Mouse (Mus musculus): ENCODE data around the gene Phf24.
A peak's percentile ranks its signal among the peaks of the same experiment; 100 is the strongest.

The Phf24 gene

DNA sequence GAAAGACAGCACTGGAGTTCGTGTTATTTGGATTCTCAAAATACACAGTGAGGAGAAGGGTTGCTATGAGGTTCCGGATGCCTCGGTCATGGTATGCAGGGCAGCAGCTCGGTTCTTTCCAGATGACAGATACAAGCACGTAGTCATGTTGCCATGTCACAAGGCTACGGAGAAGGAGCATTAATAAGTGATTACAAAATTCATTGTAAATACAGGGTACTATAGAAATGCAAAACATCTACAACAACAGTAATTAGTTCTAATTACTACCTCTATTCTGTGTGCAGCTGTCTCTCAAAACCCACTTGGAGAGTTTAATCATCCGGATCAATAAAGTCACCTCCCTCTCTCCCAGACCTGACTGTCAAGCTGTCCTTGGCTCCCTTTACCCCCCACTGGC is 21.3 kb upstream of the Phf24 start:
- no peak for DNase-seq (ENCODE audit: low read depth, low spot score)
- Histone ChIP-seq H3K36me3 (ENCODE audit: control insufficient read depth, insufficient read depth, low read length, poor library complexity, severe bottlenecking) (no peaks in the 10 kb centered on the region), H3K27me3 (ENCODE audit: control insufficient read depth, insufficient read depth, low read length, poor library complexity, severe bottlenecking) (no peaks in the 10 kb centered on the region)

DNA sequence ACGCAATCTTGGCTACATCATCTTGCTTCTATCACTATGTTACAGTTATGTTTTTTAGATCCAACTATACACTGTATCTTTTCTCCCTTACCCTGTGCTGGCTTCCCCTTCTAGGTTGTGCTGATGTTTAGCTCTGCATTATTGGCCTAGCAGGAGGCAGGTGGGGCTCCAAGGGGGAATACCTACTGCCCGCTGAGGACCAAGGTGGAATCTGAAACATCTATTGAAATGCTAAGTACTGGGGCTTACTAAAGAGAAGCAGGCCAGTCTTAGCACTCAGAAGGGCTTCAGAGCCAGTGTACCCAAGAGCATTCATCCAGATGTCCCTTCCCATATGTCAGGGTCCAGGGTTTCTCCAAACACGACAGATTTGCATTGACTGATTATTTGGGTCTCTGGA is 17.5 kb upstream of the Phf24 start:
- H3K36me3 ChIP-seq (ENCODE audit: control insufficient read depth, insufficient read depth, low read length, poor library complexity, severe bottlenecking) = no peaks in the 10 kb centered on the region
- no peak for DNase-seq (ENCODE audit: low read depth, low spot score)

DNA sequence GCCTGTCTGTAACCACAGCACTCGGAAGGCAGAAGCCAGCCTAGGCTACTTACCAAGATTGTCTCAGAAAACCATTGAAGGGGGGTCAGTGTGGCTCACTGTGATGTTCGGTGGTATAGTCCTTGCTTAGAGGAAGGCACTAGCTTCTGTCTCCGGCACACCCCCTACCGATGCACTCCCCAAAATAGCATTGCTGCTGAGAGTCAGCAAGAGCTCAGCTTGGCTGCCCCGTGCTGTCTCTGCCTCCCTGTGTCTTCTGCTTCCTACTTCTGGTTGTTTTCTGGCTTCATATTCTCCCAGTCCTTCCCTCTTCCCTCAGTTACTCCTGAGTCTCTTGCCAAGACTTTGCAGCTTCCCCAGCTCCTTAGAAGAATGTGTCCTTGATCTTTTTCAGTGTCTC is 15.6 kb upstream of the Phf24 start:
- Histone ChIP-seq H3K27me3 (ENCODE audit: control insufficient read depth, insufficient read depth, low read length, poor library complexity, severe bottlenecking) (no peaks in the 10 kb centered on the region), H3K36me3 (ENCODE audit: control insufficient read depth, insufficient read depth, low read length, poor library complexity, severe bottlenecking) (no peaks in the 10 kb centered on the region)
- DNase-seq (ENCODE audit: low read depth, low spot score) = no peak

More for the DNA sequence above, 17.5 kb upstream of the Phf24 start:
- no peaks in the 10 kb centered on the region for H3K27me3 ChIP-seq (ENCODE audit: control insufficient read depth, insufficient read depth, low read length, poor library complexity, severe bottlenecking)

GRCm38 (mm10) chr4:42902174-42902573 is 14.3 kb upstream of the Phf24 start:
- peak; percentile 26 for DNase-seq (ENCODE audit: low read depth, low spot score)

GRCm38 (mm10) chr4:42902730-42903129 is 13.7 kb upstream of the Phf24 start:
- H3K27me3 ChIP-seq (ENCODE audit: control insufficient read depth, insufficient read depth, low read length, poor library complexity, severe bottlenecking) = no peaks in the 10 kb centered on the region
- no peak for DNase-seq (ENCODE audit: low read depth, low spot score)
- no peaks in the 10 kb centered on the region for H3K36me3 ChIP-seq (ENCODE audit: control insufficient read depth, insufficient read depth, low read length, poor library complexity, severe bottlenecking)

More at GRCm38 (mm10) chr4:42902174-42902573, 14.3 kb upstream of the Phf24 start:
- Histone ChIP-seq H3K27me3 (ENCODE audit: control insufficient read depth, insufficient read depth, low read length, poor library complexity, severe bottlenecking) (no peaks in the 10 kb centered on the region), H3K36me3 (ENCODE audit: control insufficient read depth, insufficient read depth, low read length, poor library complexity, severe bottlenecking) (no peaks in the 10 kb centered on the region)

DNA sequence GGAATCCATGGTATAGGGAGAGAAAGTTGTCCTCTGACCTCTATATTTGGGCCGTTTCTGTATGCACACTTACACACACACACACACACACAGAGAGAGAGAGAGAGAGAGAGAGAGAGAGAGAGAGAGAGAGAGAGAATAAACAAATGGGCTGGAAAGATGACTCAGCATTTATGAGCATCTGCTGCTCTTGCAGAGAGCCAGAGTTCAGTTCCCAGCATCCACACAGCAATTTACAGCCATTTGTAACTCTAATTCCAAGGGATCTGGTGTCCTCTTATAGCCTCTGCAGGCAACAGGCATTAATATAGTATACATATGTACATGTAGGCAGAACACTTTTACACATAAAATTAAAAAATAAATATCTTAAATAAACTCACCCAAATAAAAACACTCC is 12.5 kb upstream of the Phf24 start:
- no peaks in the 10 kb centered on the region for H3K36me3 ChIP-seq (ENCODE audit: control insufficient read depth, insufficient read depth, low read length, poor library complexity, severe bottlenecking)
- no peaks in the 10 kb centered on the region for H3K27me3 ChIP-seq (ENCODE audit: control insufficient read depth, insufficient read depth, low read length, poor library complexity, severe bottlenecking)
- no peak for DNase-seq (ENCODE audit: low read depth, low spot score)

- no peak for DNase-seq (ENCODE audit: low read depth, low spot score)
- Histone ChIP-seq H3K27me3 (ENCODE audit: control insufficient read depth, insufficient read depth, low read length, poor library complexity, severe bottlenecking) (no peaks in the 10 kb centered on the region), H3K36me3 (ENCODE audit: control insufficient read depth, insufficient read depth, low read length, poor library complexity, severe bottlenecking) (no peaks in the 10 kb centered on the region)
Observed at GRCm38 (mm10) chr4:42904523-42904922, 11.9 kb upstream of the Phf24 start.

- no peak for DNase-seq (ENCODE audit: low read depth, low spot score)
- Histone ChIP-seq H3K36me3 (ENCODE audit: control insufficient read depth, insufficient read depth, low read length, poor library complexity, severe bottlenecking) (no peaks in the 10 kb centered on the region), H3K27me3 (ENCODE audit: control insufficient read depth, insufficient read depth, low read length, poor library complexity, severe bottlenecking) (no peaks in the 10 kb centered on the region)
Observed at GRCm38 (mm10) chr4:42904966-42905365, 11.5 kb upstream of the Phf24 start.

DNA sequence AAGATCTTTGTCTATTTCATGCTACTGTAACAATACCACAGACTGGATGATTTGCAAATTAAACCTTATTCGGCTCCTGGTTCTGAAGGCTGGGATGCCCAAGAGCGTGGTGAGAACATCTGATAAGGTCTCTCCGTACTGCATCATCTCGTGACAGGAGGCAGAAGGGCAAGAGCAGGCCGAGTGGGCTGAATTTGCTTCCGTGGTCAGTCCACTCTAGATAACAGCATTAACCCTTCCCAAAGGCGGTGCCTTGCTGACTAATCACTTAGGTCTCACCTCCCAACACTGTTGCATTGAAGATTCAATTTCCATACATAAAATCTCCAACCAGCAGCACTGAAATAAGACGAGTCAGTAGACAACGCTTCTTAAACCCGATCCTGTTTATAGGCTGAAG is 3.1 kb upstream of the Phf24 start:
- no peak for DNase-seq (ENCODE audit: low read depth, low spot score)
- H3K36me3 ChIP-seq (ENCODE audit: control insufficient read depth, insufficient read depth, low read length, poor library complexity, severe bottlenecking) = no peaks in the 10 kb centered on the region
- no peaks in the 10 kb centered on the region for H3K27me3 ChIP-seq (ENCODE audit: control insufficient read depth, insufficient read depth, low read length, poor library complexity, severe bottlenecking)

DNA sequence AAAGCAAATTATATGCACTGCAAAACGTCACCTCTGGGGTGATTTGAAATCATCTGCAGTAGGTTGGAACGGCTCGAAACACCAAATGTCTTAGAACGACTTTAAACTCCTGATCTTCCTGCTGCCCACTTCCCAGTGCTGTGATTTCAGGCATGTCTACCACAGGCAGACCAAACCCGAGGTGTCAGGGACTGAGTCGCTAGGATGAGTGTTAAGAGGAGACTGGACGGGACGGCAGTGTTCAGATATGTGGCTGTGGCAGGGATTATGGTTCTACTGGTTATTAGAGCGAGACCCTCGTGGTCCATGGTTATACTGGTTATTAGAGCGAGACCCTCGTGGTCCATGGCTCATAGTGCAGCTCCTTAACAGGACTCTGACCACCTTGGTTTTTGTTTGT is 1.1 kb upstream of the Phf24 start:
- H3K36me3 ChIP-seq (ENCODE audit: control insufficient read depth, insufficient read depth, low read length, poor library complexity, severe bottlenecking) = no peaks in the 10 kb centered on the region
- no peak for DNase-seq (ENCODE audit: low read depth, low spot score)
- no peaks in the 10 kb centered on the region for H3K27me3 ChIP-seq (ENCODE audit: control insufficient read depth, insufficient read depth, low read length, poor library complexity, severe bottlenecking)

DNA sequence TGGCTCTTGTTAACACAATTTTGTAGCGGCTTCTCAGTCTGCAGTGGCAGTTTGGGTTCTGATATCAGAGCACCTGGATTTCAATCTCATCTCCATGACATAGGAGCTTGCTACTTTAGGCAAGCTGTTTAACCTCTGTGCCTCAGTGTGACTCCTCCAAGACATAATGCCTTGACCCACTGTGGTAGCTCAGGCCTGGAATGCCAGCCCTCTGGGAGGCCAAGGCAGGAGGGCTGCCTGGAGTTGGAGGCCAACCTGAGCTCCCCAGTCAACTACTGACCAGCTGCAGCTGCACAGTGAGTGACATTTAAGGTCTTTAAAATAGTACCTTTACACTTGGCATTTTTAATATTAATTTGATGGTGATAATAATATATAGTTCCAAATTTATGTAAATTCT is 494 bp upstream of the Phf24 start:
- no peak for DNase-seq (ENCODE audit: low read depth, low spot score)
- Histone ChIP-seq H3K36me3 (ENCODE audit: control insufficient read depth, insufficient read depth, low read length, poor library complexity, severe bottlenecking) (no peaks in the 10 kb centered on the region), H3K27me3 (ENCODE audit: control insufficient read depth, insufficient read depth, low read length, poor library complexity, severe bottlenecking) (no peaks in the 10 kb centered on the region)

DNA sequence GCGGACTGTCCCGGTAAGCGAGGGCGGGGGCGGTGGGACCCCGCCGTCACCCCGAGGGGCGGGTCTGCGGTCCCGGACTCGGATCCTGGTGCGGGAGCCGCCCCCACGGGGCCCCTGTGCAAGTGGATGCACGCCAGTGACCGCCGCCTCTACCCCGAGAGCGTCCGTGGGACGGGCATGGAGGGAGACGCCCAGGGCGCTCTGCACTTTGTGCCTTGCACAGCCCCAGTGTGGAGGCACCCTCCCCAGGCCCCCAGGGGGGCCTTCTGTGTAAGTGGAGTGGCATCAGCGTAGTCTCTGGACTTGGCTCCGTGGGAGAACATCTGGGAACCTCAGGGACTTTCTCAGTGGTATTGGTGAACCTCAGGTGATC is 928 bp downstream of the Phf24 start:
- Histone ChIP-seq H3K36me3 (ENCODE audit: control insufficient read depth, insufficient read depth, low read length, poor library complexity, severe bottlenecking) (no peaks in the 10 kb centered on the region), H3K27me3 (ENCODE audit: control insufficient read depth, insufficient read depth, low read length, poor library complexity, severe bottlenecking) (no peaks in the 10 kb centered on the region)
- no peak for DNase-seq (ENCODE audit: low read depth, low spot score)

- no peaks in the 10 kb centered on the region for H3K36me3 ChIP-seq (ENCODE audit: control insufficient read depth, insufficient read depth, low read length, poor library complexity, severe bottlenecking)
- H3K27me3 ChIP-seq (ENCODE audit: control insufficient read depth, insufficient read depth, low read length, poor library complexity, severe bottlenecking) = no peaks in the 10 kb centered on the region
- no peak for DNase-seq (ENCODE audit: low read depth, low spot score)
Observed at GRCm38 (mm10) chr4:42920726-42921125, 4.3 kb downstream of the Phf24 start.

DNA sequence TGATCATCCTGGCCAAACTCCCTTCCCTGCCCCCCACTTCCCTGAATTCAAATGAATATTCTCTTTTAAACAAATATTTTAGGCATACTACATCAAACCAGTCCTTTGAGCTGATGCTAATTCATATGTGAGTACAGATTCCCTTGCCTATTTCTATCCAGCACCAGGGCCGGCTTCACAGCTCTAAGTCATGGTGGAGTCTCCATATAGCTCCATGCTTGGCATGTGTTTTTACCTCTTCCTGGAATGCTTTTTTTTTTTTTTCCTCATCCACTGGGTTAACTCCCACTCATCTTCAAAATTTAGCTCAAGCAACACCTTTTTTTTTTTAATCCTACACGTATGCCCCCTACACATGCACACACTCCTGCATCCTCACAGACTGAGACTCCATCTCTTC is 5.1 kb downstream of the Phf24 start:
- DNase-seq (ENCODE audit: low read depth, low spot score) = no peak
- H3K27me3 ChIP-seq (ENCODE audit: control insufficient read depth, insufficient read depth, low read length, poor library complexity, severe bottlenecking) = no peaks in the 10 kb centered on the region
- H3K36me3 ChIP-seq (ENCODE audit: control insufficient read depth, insufficient read depth, low read length, poor library complexity, severe bottlenecking) = no peaks in the 10 kb centered on the region

DNA sequence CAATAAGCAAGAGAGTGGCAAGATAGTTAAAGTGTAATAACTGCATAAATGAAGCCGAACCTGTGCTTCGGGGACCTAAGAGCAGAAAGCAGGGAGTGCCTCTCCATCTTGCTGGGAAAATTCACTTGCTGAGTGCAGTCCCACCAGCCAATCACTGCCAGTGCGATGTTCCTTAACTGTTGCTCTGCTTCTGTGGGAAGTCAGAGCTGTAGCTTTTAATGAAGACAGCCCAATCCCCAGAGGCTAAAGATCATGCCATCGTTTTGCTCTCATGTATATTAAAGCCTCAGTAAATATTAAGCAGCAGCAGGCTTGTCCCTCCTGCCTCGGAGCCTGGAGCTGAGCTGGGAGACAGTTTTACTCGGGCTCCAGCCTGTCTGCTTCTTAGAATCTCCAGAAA is 5.6 kb downstream of the Phf24 start:
- Histone ChIP-seq H3K36me3 (ENCODE audit: control insufficient read depth, insufficient read depth, low read length, poor library complexity, severe bottlenecking) (no peaks in the 10 kb centered on the region), H3K27me3 (ENCODE audit: control insufficient read depth, insufficient read depth, low read length, poor library complexity, severe bottlenecking) (no peaks in the 10 kb centered on the region)
- DNase-seq (ENCODE audit: low read depth, low spot score) = no peak

GRCm38 (mm10) chr4:42922461-42922860 is 6.0 kb downstream of the Phf24 start:
- no peak for DNase-seq (ENCODE audit: low read depth, low spot score)
- Histone ChIP-seq H3K36me3 (ENCODE audit: control insufficient read depth, insufficient read depth, low read length, poor library complexity, severe bottlenecking) (no peaks in the 10 kb centered on the region), H3K27me3 (ENCODE audit: control insufficient read depth, insufficient read depth, low read length, poor library complexity, severe bottlenecking) (no peaks in the 10 kb centered on the region)
